Mouse (Mus musculus): ENCODE results near the gene Llgl1. TPM values are rescaled to one million over a fixed set of nuclear protein-coding genes. Genes with fewer than 3 reads are reported as not detected.
A peak's percentile ranks its signal among the peaks of the same experiment; 100 is the strongest.

Gene Llgl1
- polyA plus RNA-seq, 1 experiment from 2014 or later, result 61.7 TPM

DNA sequence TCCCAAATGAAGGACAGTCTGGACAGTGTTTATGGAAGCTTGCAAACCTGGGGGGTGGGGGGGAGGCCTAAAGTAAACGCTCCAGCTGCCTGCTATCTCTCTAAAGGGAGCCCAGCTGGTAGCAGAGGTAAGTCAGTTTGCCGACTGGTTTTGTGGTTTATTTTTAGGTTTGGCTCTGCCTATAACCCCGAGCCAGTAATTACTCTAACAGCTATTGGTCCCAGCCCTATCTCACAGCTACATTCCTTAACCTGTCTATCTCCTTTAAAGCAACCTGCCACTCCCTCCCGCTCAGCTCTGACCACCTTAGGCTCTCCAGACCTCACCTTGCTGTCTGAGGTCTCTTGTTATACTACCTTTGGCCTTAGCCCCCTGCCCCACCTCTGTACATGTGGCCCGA, 19.7 kb downstream of the Llgl1 start:
- Histone ChIP-seq H3K27ac (ENCODE audit: low read length) (no peak overlapping the region), H3K36me3 (ENCODE audit: insufficient read depth, low read length) (peaks cover 97% of the 10 kb centered on the region), H3K27me3 (ENCODE audit: insufficient read depth, low read length) (no peaks in the 10 kb centered on the region), H3K4me1 (ENCODE audit: insufficient read depth, low read length) (no peaks in the 10 kb centered on the region), H3K9ac (replicated peaks; ENCODE audit: low read length) (no peak overlapping the region), H3K4me3 (ENCODE audit: low read length) (no peak overlapping the region), H3K4me2 (replicated peaks; ENCODE audit: low read depth, low read length) (no peak overlapping the region), H3K9me3 (ENCODE audit: low read length) (no peaks in the 10 kb centered on the region)
- ATAC-seq (ENCODE audit: low FRiP score, low TSS enrichment), result no peak
- 81% methylated on average over 5 of the region's 5 CpGs for WGBS

DNA sequence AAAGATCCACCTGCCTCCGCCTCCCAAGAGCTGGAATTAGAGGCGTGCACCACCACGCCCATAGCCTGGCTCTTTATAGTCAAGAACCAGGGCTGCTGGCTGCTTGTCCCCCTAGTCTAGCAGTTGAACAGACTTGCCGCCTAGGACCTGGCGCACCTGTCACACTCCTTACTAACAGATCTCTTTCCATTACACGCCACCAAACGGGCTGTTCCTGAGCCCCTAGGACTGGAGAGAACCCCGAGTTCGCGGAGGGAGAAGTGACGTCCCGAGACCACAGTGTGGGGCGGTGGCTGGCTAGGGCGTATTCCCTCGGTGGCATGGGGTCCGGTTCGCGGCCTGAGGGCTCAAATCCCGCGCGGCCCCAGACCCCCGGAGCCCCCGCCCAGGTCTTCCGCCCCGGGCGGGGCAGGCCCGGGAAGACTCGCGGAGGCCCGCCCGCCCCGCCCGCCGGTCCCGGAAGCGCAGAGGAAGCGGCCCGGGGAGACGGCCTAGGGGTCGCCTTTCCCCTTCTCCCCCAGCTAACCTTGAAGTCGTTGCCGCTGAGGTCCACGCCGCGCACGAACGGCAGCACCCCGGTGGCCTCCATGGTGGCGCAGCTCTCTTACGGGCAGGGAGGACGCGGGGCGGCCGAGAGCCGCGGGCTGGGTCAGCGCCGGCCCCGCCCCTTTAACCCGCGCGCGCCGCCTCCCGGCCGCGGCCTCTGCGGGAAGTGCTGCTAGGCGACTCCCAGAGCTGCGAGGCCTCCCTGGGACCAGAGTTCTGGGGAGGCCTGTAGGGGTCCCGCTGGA, 27.3 kb downstream of the Llgl1 start, which contains the start of gene Flii:
Gene Flii, minus strand, starts transcription at position 663 of the 791 bp plus-strand sequence.
- Histone ChIP-seq H3K4me3 (ENCODE audit: low read length) (peak within 1 kb of the TSS; percentile 75), H3K36me3 (ENCODE audit: insufficient read depth, low read length) (peaks cover 33% of the 10 kb centered on the region), H3K27ac (ENCODE audit: low read length) (peak within 1 kb of the TSS; percentile 84), H3K9me3 (ENCODE audit: low read length) (no peaks in the 10 kb centered on the region), H3K9ac (replicated peaks; ENCODE audit: low read length) (peak within 1 kb of the TSS; percentile 90), H3K4me2 (replicated peaks; ENCODE audit: low read depth, low read length) (peak within 1 kb of the TSS; percentile 79), H3K27me3 (ENCODE audit: insufficient read depth, low read length) (no peaks in the 10 kb centered on the region), H3K4me1 (ENCODE audit: insufficient read depth, low read length) (peaks cover 21% of the 10 kb centered on the region)
- WGBS, result under 1% methylated on average over 64 of the region's 71 CpGs
- ATAC-seq (ENCODE audit: low FRiP score, low TSS enrichment), result peak; percentile 81

DNA sequence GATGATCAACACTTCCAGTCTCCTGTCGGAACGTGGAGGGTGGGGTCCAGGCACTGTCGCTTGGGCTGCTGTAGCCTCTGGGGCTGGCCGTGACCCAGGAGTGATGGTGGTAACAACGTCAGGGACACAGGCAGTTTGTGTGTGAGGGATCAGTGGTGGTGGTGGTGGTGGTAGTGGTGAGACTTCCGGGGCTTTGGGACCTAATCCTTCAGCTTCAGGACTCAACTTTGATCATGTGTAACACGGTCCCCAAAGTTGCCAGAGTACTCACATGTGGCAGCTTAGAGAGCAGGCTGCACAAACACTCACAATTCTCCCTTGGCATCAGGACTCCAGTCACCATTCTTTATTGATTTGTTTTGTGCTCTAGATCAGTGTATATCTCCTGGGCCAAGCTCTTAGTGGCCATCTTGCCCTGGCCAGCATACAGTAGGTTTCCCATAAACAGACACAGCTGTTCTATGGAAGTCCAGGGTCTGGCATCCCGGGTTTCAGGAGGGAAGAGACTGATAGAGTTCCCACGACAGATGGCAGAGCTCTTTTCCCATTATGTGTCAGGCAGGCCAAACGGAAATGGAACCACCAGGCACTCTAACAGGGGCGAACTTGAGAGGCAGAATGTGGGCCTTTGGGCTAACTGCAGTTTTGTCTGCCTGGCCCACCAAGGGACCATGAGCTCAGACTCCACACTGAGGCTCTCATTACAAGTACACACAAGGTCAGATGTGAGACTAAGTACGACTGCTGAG, 28.0 kb downstream of the Llgl1 start:
- Histone ChIP-seq H3K36me3 (ENCODE audit: insufficient read depth, low read length) (peaks cover 32% of the 10 kb centered on the region), H3K9me3 (ENCODE audit: low read length) (no peaks in the 10 kb centered on the region), H3K4me2 (replicated peaks; ENCODE audit: low read depth, low read length) (peak overlapping the region; percentile 79), H3K4me1 (ENCODE audit: insufficient read depth, low read length) (peaks cover 21% of the 10 kb centered on the region), H3K27ac (ENCODE audit: low read length) (peak overlapping the region; percentile 84), H3K27me3 (ENCODE audit: insufficient read depth, low read length) (no peaks in the 10 kb centered on the region), H3K4me3 (ENCODE audit: low read length) (peak overlapping the region; percentile 75), H3K9ac (replicated peaks; ENCODE audit: low read length) (peak overlapping the region; percentile 90)
- WGBS, result 5% methylated on average over 12 of the region's 12 CpGs
- ATAC-seq (ENCODE audit: low FRiP score, low TSS enrichment), result peak; percentile 7

DNA sequence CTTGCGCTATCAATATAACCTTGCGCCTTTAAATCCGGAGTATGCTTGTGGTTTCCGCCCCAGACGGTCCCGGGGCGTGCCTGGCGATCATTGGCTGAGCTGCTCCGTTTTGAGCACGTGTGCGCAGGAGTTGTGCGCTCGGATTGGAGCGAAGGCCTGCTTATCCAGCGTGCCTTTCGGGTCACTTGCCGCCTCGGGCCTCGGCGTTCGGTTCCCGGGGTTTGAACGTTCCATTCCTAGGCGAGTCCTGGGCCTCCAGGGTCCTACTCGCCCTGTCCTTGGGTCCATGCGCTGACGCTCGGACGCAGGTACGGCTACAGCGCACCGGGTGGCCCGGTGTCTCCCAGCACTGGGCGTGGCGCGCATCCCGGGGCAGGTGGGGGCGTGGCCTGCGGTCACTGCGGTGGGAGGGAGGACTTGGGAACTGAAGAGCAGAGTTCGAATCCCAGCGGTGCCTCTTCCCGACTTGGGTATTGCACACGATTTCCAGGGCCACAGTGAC, 28.8 kb downstream of the Llgl1 start, which contains the start of gene Mief2:
Gene Mief2, plus strand, starts transcription at position 139 of the 502 bp plus-strand sequence.
- Histone ChIP-seq H3K4me1 (ENCODE audit: insufficient read depth, low read length) (peaks cover 21% of the 10 kb centered on the region), H3K9me3 (ENCODE audit: low read length) (no peaks in the 10 kb centered on the region), H3K9ac (replicated peaks; ENCODE audit: low read length) (peak within 1 kb of the TSS; percentile 90), H3K36me3 (ENCODE audit: insufficient read depth, low read length) (peaks cover 30% of the 10 kb centered on the region), H3K4me3 (ENCODE audit: low read length) (peak within 1 kb of the TSS; percentile 75), H3K27me3 (ENCODE audit: insufficient read depth, low read length) (no peaks in the 10 kb centered on the region), H3K4me2 (replicated peaks; ENCODE audit: low read depth, low read length) (peak within 1 kb of the TSS; percentile 79), H3K27ac (ENCODE audit: low read length) (peak within 1 kb of the TSS; percentile 87)
- peak; percentile 94 for ATAC-seq (ENCODE audit: low FRiP score, low TSS enrichment)
- under 1% methylated on average over 44 of the region's 44 CpGs for WGBS

DNA sequence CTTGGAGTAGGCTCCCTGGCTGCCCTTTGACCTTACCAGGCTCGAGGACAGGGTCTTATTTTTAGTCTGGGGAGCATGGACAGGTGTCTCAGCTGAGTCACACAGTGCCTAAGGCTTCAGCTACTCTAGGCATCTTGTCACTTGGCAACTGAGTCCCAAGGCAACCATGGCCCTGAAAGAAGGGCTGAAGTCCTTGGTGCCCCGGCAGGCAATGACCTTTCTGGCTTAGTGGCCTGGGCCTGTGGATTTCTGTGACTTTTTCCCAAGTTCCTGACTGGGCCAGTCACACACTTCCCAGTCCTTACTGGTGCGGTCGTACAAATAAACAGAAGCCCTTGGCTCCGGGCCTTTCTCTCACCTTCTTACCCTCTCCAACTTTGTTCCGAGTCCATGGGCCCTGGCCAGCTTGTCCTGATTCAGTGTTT, 29.7 kb downstream of the Llgl1 start:
- Histone ChIP-seq H3K4me2 (replicated peaks; ENCODE audit: low read depth, low read length) (peak overlapping the region; percentile 79), H3K4me3 (ENCODE audit: low read length) (peak overlapping the region; percentile 75), H3K27me3 (ENCODE audit: insufficient read depth, low read length) (no peaks in the 10 kb centered on the region), H3K4me1 (ENCODE audit: insufficient read depth, low read length) (peaks cover 21% of the 10 kb centered on the region), H3K9ac (replicated peaks; ENCODE audit: low read length) (peak overlapping the region; percentile 75), H3K27ac (ENCODE audit: low read length) (no peak overlapping the region), H3K36me3 (ENCODE audit: insufficient read depth, low read length) (peaks cover 20% of the 10 kb centered on the region), H3K9me3 (ENCODE audit: low read length) (no peaks in the 10 kb centered on the region)
- ATAC-seq (ENCODE audit: low FRiP score, low TSS enrichment), result no peak
- 65% methylated on average over 6 of the region's 6 CpGs for WGBS

DNA sequence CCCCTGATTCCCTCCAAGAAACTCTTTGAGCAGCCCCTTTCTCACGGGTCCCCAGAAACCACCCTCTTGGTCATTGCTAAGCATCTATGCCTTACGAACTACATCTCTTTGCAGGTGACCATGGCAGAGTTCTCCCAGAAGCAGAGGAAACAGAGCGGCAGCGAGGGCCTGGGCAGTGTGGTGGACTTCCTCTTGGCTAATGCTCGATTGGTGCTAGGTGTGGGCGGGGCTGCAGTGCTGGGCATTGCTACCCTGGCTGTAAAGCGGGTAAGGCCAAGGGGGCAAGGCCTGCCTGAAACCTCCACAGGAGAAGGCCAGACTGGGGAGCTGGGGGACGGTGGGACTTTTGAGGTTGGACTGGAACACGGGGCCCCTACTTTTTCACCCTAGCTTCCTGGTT, 30.6 kb downstream of the Llgl1 start:
- H3K4me2 ChIP-seq (replicated peaks; ENCODE audit: low read depth, low read length), result no peak overlapping the region
- H3K4me3 ChIP-seq (ENCODE audit: low read length), result no peak overlapping the region
- peaks cover 14% of the 10 kb centered on the region for H3K36me3 ChIP-seq (ENCODE audit: insufficient read depth, low read length)
- no peaks in the 10 kb centered on the region for H3K27me3 ChIP-seq (ENCODE audit: insufficient read depth, low read length)
- H3K27ac ChIP-seq (ENCODE audit: low read length), result no peak overlapping the region
- no peak for ATAC-seq (ENCODE audit: low FRiP score, low TSS enrichment)
- H3K4me1 ChIP-seq (ENCODE audit: insufficient read depth, low read length), result peaks cover 21% of the 10 kb centered on the region
- no peaks in the 10 kb centered on the region for H3K9me3 ChIP-seq (ENCODE audit: low read length)
- H3K9ac ChIP-seq (replicated peaks; ENCODE audit: low read length), result no peak overlapping the region
- 82% methylated on average over 9 of the region's 9 CpGs for WGBS

DNA sequence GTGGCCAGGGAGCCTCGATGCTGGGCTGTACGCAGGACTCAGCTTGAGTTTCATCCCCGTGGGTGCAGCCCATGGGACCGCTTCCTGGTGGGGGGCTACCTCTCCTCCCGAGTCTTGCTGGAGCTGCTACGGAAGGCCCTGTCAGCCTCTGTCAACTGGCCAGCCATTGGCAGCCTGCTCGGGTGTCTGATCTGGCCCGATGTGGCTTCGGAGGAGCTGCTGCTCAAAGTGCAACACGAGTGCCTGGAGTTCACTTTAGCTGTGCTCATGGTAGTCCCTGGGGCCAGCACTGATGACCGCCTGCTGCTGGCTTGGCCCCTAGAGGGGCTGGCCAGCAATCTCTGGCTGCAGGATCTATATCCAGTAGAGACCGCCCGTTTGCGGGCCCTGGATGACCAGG, 31.7 kb downstream of the Llgl1 start:
- H3K9ac ChIP-seq (replicated peaks; ENCODE audit: low read length), result no peak overlapping the region
- no peak overlapping the region for H3K4me2 ChIP-seq (replicated peaks; ENCODE audit: low read depth, low read length)
- H3K27me3 ChIP-seq (ENCODE audit: insufficient read depth, low read length), result no peaks in the 10 kb centered on the region
- no peak for ATAC-seq (ENCODE audit: low FRiP score, low TSS enrichment)
- no peak overlapping the region for H3K27ac ChIP-seq (ENCODE audit: low read length)
- H3K9me3 ChIP-seq (ENCODE audit: low read length), result no peaks in the 10 kb centered on the region
- no peak overlapping the region for H3K4me3 ChIP-seq (ENCODE audit: low read length)
- H3K36me3 ChIP-seq (ENCODE audit: insufficient read depth, low read length), result peaks cover 14% of the 10 kb centered on the region
- peaks cover 16% of the 10 kb centered on the region for H3K4me1 ChIP-seq (ENCODE audit: insufficient read depth, low read length)
- WGBS, result 88% methylated on average over 14 of the region's 14 CpGs

DNA sequence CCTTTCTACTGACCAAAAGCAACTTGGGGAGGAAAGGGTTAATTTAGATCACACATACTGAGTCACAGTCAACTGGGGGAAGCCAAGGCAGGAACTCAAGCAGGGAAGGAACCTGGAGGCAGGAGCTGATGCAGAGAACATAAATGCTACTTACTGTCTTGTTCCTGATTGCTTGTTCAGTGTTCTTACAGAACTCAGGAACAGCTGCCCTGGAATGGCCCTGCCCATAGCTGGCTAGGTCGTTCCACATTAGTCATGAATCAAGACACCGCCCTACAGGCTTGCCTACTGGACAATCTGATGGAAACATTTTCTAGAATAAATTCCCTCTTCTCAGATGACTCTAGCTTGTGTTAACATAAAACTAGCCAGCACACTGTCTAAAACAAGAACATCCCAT, 34.7 kb downstream of the Llgl1 start:
- Histone ChIP-seq H3K27ac (ENCODE audit: low read length) (no peak overlapping the region), H3K9me3 (ENCODE audit: low read length) (no peaks in the 10 kb centered on the region), H3K4me3 (ENCODE audit: low read length) (no peak overlapping the region), H3K27me3 (ENCODE audit: insufficient read depth, low read length) (no peaks in the 10 kb centered on the region), H3K4me2 (replicated peaks; ENCODE audit: low read depth, low read length) (no peak overlapping the region), H3K36me3 (ENCODE audit: insufficient read depth, low read length) (peaks cover 14% of the 10 kb centered on the region), H3K9ac (replicated peaks; ENCODE audit: low read length) (no peak overlapping the region), H3K4me1 (ENCODE audit: insufficient read depth, low read length) (peaks cover 1% of the 10 kb centered on the region)
- WGBS, result 70% methylated on average over 2 of the region's 2 CpGs
- no peak for ATAC-seq (ENCODE audit: low FRiP score, low TSS enrichment)

DNA sequence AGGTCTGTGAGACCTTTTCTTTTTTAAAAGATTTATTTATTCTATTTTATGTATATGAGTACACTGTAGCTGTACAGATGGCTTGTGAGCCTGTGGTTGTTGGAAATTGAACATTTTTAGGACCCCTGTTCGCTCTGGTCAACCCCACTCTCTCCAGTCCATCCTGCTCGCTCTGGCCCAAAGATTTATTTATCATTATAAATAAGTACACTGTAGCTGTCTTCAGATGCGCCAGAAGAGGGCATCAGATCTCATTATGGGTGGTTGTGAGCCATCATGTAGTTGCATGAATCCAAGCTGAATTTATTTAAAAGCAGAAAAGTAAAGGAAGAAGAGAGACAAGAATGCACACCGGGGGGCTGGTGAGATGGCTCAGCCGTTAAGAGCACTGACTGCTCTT, 35.7 kb downstream of the Llgl1 start:
- Histone ChIP-seq H3K9ac (replicated peaks; ENCODE audit: low read length) (no peak overlapping the region), H3K4me1 (ENCODE audit: insufficient read depth, low read length) (no peaks in the 10 kb centered on the region), H3K4me2 (replicated peaks; ENCODE audit: low read depth, low read length) (no peak overlapping the region), H3K27ac (ENCODE audit: low read length) (no peak overlapping the region), H3K4me3 (ENCODE audit: low read length) (no peak overlapping the region), H3K27me3 (ENCODE audit: insufficient read depth, low read length) (no peaks in the 10 kb centered on the region), H3K9me3 (ENCODE audit: low read length) (no peaks in the 10 kb centered on the region), H3K36me3 (ENCODE audit: insufficient read depth, low read length) (peaks cover 21% of the 10 kb centered on the region)
- ATAC-seq (ENCODE audit: low FRiP score, low TSS enrichment), result no peak
- WGBS, result 77% methylated on average over 5 of the region's 5 CpGs
